Mouse (Mus musculus): ENCODE measurements at regions not wholly inside any gene's neighbourhood (a gene's known extent, or its start where the extent isn't known, plus 50 kb on each side); places are given as distances from the start of the nearest gene placed in this dataset.

GRCm38 (mm10) chr9:115581116-115581515 lies 270.9 kb upstream of the Stt3b start:
- no peak for TF ChIP-seq CTCF (IDR thresholded peaks at IDR 0.05; ENCODE audit: low read depth, low read length)
- no peak for TF ChIP-seq EP300 (IDR thresholded peaks at IDR 0.05; ENCODE audit: insufficient read depth, low read depth, low read length)
- TF ChIP-seq POLR2A (IDR thresholded peaks at IDR 0.05; ENCODE audit: insufficient read depth, low read length), result no peak

Measured in ES-Bruce4 (cell line).